Mouse (Mus musculus) hindbrain, embryonic 11.5 days (tissue): ENCODE measurements at regions not wholly inside any gene's neighbourhood (a gene's known extent, or its start where the extent isn't known, plus 50 kb on each side); places are given as distances from the start of the nearest gene placed in this dataset.
"Not testable (repeated sequence)": the region's sequence is repeated elsewhere in the genome, so short reads cannot be mapped to it uniquely, and the experiment has no call there.

Experiments used
- ATAC-seq: fragments of 200-750 bp; cut with Nextera tagmentation; 2 replicates; pipeline ENCODE4 v1.8.0; 2017; ENCODE audit warnings: mild to moderate bottlenecking, moderate TSS enrichment, moderate library complexity; ENCODE audit not compliant: low FRiP score
- DNase-seq: peaks from one replicate; pipeline ENCODE4 v3.0.0-alpha.2; 2015; ENCODE audit warnings: low spot score
- H3K27ac ChIP-seq: fragments of 300-500 bp; sonication (generic); 2 replicates; pipeline ENCODE4 v1.5.1; 2014; ENCODE audit warnings: mild to moderate bottlenecking, low read depth, low read length
- H3K27me3 ChIP-seq: fragments of 300-500 bp; sonication (generic); 2 replicates; pipeline ENCODE4 v1.6.1; 2014; ENCODE audit warnings: mild to moderate bottlenecking, low read length, moderate library complexity, mixed read lengths; ENCODE audit not compliant: control insufficient read depth, insufficient read depth
- H3K36me3 ChIP-seq: fragments of 300-500 bp; sonication (generic); 2 replicates; pipeline ENCODE4 v1.6.1; 2014; ENCODE audit warnings: mild to moderate bottlenecking, low read length, moderate library complexity, mixed read lengths; ENCODE audit not compliant: control insufficient read depth, insufficient read depth
- H3K4me1 ChIP-seq: fragments of 300-500 bp; sonication (generic); replicated peaks from 2 replicates; pipeline ENCODE4 v1.6.1; 2014; ENCODE audit warnings: low read length, mixed read lengths; ENCODE audit not compliant: control insufficient read depth, insufficient read depth
- H3K4me2 ChIP-seq: fragments of 300-500 bp; sonication (generic); replicated peaks from 2 replicates; pipeline ENCODE4 v1.6.1; 2014; ENCODE audit warnings: mild to moderate bottlenecking, low read depth, low read length
- H3K4me3 ChIP-seq: fragments of 300-500 bp; sonication (generic); 2 replicates; pipeline ENCODE4 v1.5.1; 2014; ENCODE audit warnings: low read depth, low read length
- H3K9ac ChIP-seq: fragments of 300-500 bp; sonication (generic); 2 replicates; pipeline ENCODE4 v1.6.1; 2014; ENCODE audit warnings: low read depth, low read length
- H3K9me3 ChIP-seq: fragments of 300-500 bp; sonication (generic); 2 replicates; pipeline ENCODE4 v1.6.1; 2016; ENCODE audit warnings: low read length; ENCODE audit not compliant: control insufficient read depth
- WGBS: fragments of 180-500 bp; shearing (Covaris S2); extraction: QIAGEN DNeasy Blood & Tissue Kit; methylation state at CpG from one replicate; pipeline ENCODE4 v1.1.7; 2014; 5-methylcytosine and 5-hydroxymethylcytosine counted together

DNA sequence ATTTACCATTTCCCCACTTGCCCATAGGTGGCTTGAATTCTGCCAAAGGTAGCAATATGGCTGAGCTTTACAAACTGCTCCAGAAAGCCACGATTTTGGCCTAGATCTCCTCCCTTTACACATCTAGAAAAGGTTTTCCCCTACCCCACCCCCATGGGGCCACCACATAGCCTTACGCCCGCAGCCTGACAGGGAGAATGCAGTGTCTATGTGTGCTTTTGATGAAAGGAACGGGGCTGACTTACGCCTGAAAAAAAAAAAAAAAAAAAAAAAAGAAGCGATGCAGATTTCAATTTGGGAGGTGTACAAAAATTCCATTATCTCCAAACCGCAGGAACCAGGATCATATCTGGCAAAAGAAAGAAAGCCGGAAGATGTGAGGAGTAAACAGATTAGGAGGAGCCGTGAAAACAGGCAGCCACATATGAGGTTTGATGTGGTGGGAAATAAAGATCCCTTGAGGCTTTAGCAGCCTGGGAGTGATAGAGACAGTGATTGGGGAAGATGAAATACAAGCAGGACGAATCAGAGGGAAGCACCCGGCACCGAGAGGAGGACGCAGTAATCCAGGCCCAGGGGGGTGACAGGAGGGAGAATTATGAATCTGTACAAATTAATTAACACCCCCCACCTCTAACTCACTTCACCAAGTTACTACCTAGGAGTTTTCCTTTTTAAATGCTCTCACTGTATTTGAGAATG lies 121.4 kb upstream of the Vldlr start:
- ATAC-seq (no peak), DNase-seq (no peak)
- no peaks in the 10 kb centered on the region for H3K4me1 ChIP-seq
- H3K36me3 ChIP-seq, result no peaks in the 10 kb centered on the region
- H3K4me2 ChIP-seq, result no peak overlapping the region
- no peak overlapping the region for H3K27ac ChIP-seq
- H3K4me3 ChIP-seq, result no peak overlapping the region
- H3K27me3 ChIP-seq, result no peaks in the 10 kb centered on the region
- 83% methylated on average over 13 of the region's 13 CpGs for WGBS
- H3K9ac ChIP-seq, result no peak overlapping the region
- H3K9me3 ChIP-seq, result no peaks in the 10 kb centered on the region

DNA sequence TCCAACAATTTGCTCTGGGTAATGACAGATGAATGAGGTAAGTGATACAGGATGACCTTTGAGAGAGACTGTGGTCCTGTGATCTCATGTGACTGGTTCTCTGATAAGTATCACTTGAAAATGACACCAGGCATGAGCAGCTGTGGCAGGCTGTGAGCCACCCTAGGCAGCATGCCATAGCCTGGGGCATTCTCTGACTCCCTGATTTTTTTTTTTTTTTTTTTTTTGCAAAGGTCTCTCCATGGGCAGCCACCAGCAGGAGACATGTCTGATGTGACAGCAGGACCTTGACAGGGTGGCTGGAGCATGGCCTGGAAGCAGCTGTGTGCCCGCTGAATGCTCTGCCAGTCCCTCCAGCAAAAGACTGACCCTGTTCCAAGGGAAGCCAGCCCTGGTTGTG lies 116.4 kb upstream of the Vldlr start:
- DNase-seq (no peak), ATAC-seq (no peak)
- H3K9ac ChIP-seq, result no peak overlapping the region
- 73% methylated on average over 1 of the region's 1 CpGs for WGBS
- H3K27ac ChIP-seq, result no peak overlapping the region
- no peaks in the 10 kb centered on the region for H3K9me3 ChIP-seq
- H3K4me3 ChIP-seq, result no peak overlapping the region
- H3K4me1 ChIP-seq, result no peaks in the 10 kb centered on the region
- H3K4me2 ChIP-seq, result no peak overlapping the region
- H3K36me3 ChIP-seq, result no peaks in the 10 kb centered on the region
- no peaks in the 10 kb centered on the region for H3K27me3 ChIP-seq

- H3K27ac ChIP-seq, result no peak overlapping the region
- WGBS, result 91% methylated on average over 2 of the region's 2 CpGs
- DNase-seq (no peak), ATAC-seq (no peak)
- no peaks in the 10 kb centered on the region for H3K27me3 ChIP-seq
- no peaks in the 10 kb centered on the region for H3K36me3 ChIP-seq
- H3K9ac ChIP-seq, result no peak overlapping the region
- H3K4me1 ChIP-seq, result no peaks in the 10 kb centered on the region
- H3K4me3 ChIP-seq, result no peak overlapping the region
- no peaks in the 10 kb centered on the region for H3K9me3 ChIP-seq
- no peak overlapping the region for H3K4me2 ChIP-seq
Measured at GRCm38 (mm10) chr19:27110437-27110836, 105.8 kb upstream of the Vldlr start.

DNA sequence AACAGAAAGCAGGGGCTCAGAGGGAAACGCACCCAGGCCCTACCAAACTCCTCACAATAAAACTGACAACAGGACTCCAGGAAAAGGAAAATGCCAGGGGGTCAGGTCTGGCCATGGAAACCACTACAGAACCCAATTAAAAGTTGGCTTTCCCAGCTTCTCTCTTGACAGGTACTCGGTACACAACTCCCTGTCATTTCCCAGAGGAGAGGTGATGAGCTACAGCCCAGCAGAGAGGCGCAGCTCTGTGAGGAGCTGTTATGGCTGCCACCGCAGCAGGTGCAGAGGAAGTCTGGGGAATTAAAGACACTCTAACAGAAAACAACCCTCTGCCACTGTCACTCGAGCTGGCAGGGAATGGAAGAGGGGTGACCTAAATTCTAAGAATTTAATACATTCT lies 95.4 kb upstream of the Vldlr start:
- H3K9me3 ChIP-seq, result no peaks in the 10 kb centered on the region
- no peaks in the 10 kb centered on the region for H3K4me1 ChIP-seq
- WGBS, result 76% methylated on average over 5 of the region's 5 CpGs
- no peak overlapping the region for H3K27ac ChIP-seq
- H3K4me3 ChIP-seq, result no peak overlapping the region
- no peaks in the 10 kb centered on the region for H3K36me3 ChIP-seq
- no peak for DNase-seq
- no peaks in the 10 kb centered on the region for H3K27me3 ChIP-seq
- no peak overlapping the region for H3K4me2 ChIP-seq
- no peak overlapping the region for H3K9ac ChIP-seq
- ATAC-seq, result no peak

- ATAC-seq (no peak), DNase-seq (no peak)
- H3K4me1 ChIP-seq, result no peaks in the 10 kb centered on the region
- H3K9ac ChIP-seq, result no peak overlapping the region
- no peaks in the 10 kb centered on the region for H3K36me3 ChIP-seq
- no peaks in the 10 kb centered on the region for H3K27me3 ChIP-seq
- no peak overlapping the region for H3K4me2 ChIP-seq
- no peak overlapping the region for H3K27ac ChIP-seq
- 78% methylated on average over 5 of the region's 5 CpGs for WGBS
- H3K9me3 ChIP-seq, result no peaks in the 10 kb centered on the region
- H3K4me3 ChIP-seq, result no peak overlapping the region
Measured at GRCm38 (mm10) chr19:27122348-27122747, 93.9 kb upstream of the Vldlr start.

DNA sequence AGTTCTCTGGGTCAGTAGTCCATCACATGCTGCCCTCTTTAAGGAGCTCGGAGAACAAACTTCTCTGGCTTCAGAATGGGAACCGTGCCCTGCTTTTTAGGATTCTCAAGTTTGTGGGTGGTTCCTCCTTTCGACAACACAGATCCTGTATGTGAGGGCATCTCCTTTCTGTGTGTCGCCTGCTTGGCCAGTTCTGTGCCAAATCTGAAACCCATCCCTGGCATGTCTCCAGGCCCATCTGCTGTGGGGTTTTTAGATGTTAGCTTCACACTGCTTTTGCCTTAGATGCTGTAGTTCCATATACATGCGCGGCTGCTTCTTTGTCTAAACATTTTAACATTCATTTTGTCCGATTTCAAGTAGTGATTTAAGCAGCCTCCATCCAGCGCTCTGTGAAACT lies 93.0 kb upstream of the Vldlr start:
- Histone ChIP-seq H3K4me3 (no peak overlapping the region), H3K36me3 (no peaks in the 10 kb centered on the region), H3K4me1 (no peaks in the 10 kb centered on the region), H3K9me3 (no peaks in the 10 kb centered on the region), H3K27ac (no peak overlapping the region), H3K27me3 (no peaks in the 10 kb centered on the region), H3K9ac (no peak overlapping the region), H3K4me2 (no peak overlapping the region)
- 90% methylated on average over 8 of the region's 8 CpGs for WGBS
- no peak for ATAC-seq
- DNase-seq, result no peak

GRCm38 (mm10) chr19:27123806-27124469 lies 92.3 kb upstream of the Vldlr start:
- Histone ChIP-seq H3K4me1 (no peaks in the 10 kb centered on the region), H3K4me3 (no peak overlapping the region), H3K9ac (no peak overlapping the region), H3K9me3 (no peaks in the 10 kb centered on the region), H3K4me2 (no peak overlapping the region), H3K27me3 (no peaks in the 10 kb centered on the region), H3K27ac (no peak overlapping the region), H3K36me3 (no peaks in the 10 kb centered on the region)
- WGBS, result 79% methylated on average over 11 of the region's 11 CpGs
- ATAC-seq (no peak), DNase-seq (peak; percentile 30)

DNA sequence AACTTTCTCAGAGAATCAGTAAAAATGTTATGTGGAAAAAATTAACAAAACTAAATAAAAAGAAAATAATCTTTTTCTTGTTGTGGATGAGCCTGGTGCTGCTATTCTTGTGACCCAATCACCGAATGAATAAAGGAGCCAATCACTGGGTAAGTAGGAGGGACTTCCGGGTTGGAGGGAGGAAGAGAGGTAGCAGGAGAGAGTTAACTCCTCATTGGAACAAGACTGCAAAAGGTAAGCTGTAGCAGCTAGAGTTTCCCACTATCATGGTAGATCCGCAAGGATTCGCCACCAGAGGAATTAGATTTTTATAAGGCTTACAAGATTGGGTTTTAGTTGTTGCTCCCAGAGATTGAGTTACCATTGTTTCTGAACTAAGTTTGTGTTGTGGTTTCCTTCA lies 87.8 kb upstream of the Vldlr start:
- H3K27me3 ChIP-seq, DNase-seq, H3K4me2 ChIP-seq, H3K27ac ChIP-seq, H3K36me3 ChIP-seq, H3K9ac ChIP-seq, H3K4me3 ChIP-seq, H3K9me3 ChIP-seq, H3K4me1 ChIP-seq, ATAC-seq: not testable (repeated sequence)
- 89% methylated on average over 4 of the region's 4 CpGs for WGBS

DNA sequence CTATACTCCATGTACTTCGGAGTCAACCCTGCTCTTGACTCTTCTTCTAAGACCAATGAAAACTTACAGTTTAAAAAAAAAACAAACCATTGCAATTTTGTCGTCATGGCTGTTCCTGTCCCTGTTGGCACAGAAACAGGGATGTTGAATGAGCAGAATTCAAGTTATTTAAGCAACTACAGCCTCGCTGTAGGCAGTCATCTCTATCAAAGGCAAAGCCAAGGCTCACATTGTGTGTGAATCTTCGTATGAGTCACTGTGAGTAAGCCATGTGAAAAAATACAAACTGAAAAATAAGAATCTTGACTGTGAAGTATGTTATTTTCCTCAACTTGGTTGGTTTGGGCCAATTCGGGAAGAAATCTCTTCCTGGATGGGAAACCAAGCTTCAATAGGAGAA lies 81.9 kb upstream of the Vldlr start:
- Histone ChIP-seq H3K27me3 (no peaks in the 10 kb centered on the region), H3K4me2 (no peak overlapping the region), H3K4me1 (no peaks in the 10 kb centered on the region), H3K9ac (no peak overlapping the region), H3K4me3 (no peak overlapping the region), H3K9me3 (no peaks in the 10 kb centered on the region), H3K27ac (no peak overlapping the region), H3K36me3 (no peaks in the 10 kb centered on the region)
- no peak for ATAC-seq
- WGBS, result 88% methylated on average over 5 of the region's 5 CpGs
- no peak for DNase-seq
